Mouse (Mus musculus) ES-Bruce4 (cell line): ENCODE data around the gene Zbtb42.

ENCODE experiments used
- CTCF ChIP-seq: IDR thresholded peaks from one replicate; pipeline ENCODE4 v1.8.1; 2011; ENCODE audit warnings: low read depth, low read length
- EP300 ChIP-seq: IDR thresholded peaks from 2 replicates; pipeline ENCODE4 v1.6.1; 2011; ENCODE audit warnings: low read depth, low read length; ENCODE audit not compliant: insufficient read depth
- POLR2A ChIP-seq: IDR thresholded peaks from one replicate; pipeline ENCODE4 v1.8.1; 2011; ENCODE audit warnings: low read length; ENCODE audit not compliant: insufficient read depth

GRCm38 (mm10) chr12:112654076-112654475 lies 24.6 kb upstream of the Zbtb42 start:
- TF ChIP-seq CTCF (no peak), POLR2A (no peak), EP300 (no peak)
